Mouse (Mus musculus) liver, postnatal 0 days (tissue): Measurements from ENCODE around the gene Ptprr. TPM values are rescaled to one million over a fixed set of nuclear protein-coding genes. Genes with fewer than 3 reads are reported as not detected.

Experiments
- ATAC-seq: fragments of 200-750 bp; cut with Nextera tagmentation; 2 replicates; pipeline ENCODE4 v1.8.0; 2017; ENCODE audit warnings: mild to moderate bottlenecking, moderate library complexity
- DNase-seq: peaks from one replicate; pipeline ENCODE4 v3.0.0-alpha.2; 2016
- H3K27ac ChIP-seq: fragments of 300-500 bp; sonication (generic); 2 replicates; pipeline ENCODE4 v1.5.1; 2014; ENCODE audit warnings: antibody characterized with exemption, moderate library complexity, mild to moderate bottlenecking, low read depth
- H3K27me3 ChIP-seq: fragments of 300-500 bp; sonication (generic); 2 replicates; pipeline ENCODE4 v1.6.1; 2014; ENCODE audit warnings: low read length, control low read depth, mixed read lengths; ENCODE audit not compliant: insufficient read depth
- H3K36me3 ChIP-seq: fragments of 300-500 bp; sonication (generic); replicated peaks from 2 replicates; pipeline ENCODE4 v1.6.1; 2014; ENCODE audit warnings: mild to moderate bottlenecking, control low read depth, low read length, moderate library complexity, mixed read lengths; ENCODE audit not compliant: insufficient read depth
- H3K4me1 ChIP-seq: fragments of 300-500 bp; sonication (generic); 2 replicates; pipeline ENCODE4 v1.6.1; 2014; ENCODE audit warnings: antibody characterized with exemption, mild to moderate bottlenecking, control low read depth; ENCODE audit not compliant: insufficient read depth
- H3K4me2 ChIP-seq: fragments of 300-500 bp; sonication (generic); 2 replicates; pipeline ENCODE4 v1.6.1; 2014; ENCODE audit warnings: low read depth, mild to moderate bottlenecking, low read length, moderate library complexity, mixed read lengths
- H3K4me3 ChIP-seq: fragments of 300-500 bp; sonication (generic); 2 replicates; pipeline ENCODE4 v1.5.1; 2014; ENCODE audit warnings: low read depth, low read length
- H3K9ac ChIP-seq: fragments of 300-500 bp; sonication (generic); replicated peaks from 2 replicates; pipeline ENCODE4 v1.6.1; 2014; ENCODE audit warnings: mild to moderate bottlenecking, moderate library complexity
- H3K9me3 ChIP-seq: fragments of 300-500 bp; sonication (generic); 2 replicates; pipeline ENCODE4 v1.6.1; 2016; ENCODE audit warnings: mild to moderate bottlenecking, control low read depth, low read length, mixed read lengths
- CTCF ChIP-seq: sonication (generic); IDR thresholded peaks from 2 replicates; pipeline ENCODE4 v1.5.1; 2016; ENCODE audit warnings: antibody characterized with exemption, low read depth
- EP300 ChIP-seq: IDR thresholded peaks from 2 replicates; pipeline ENCODE4 v1.6.1; 2016; ENCODE audit warnings: antibody characterized with exemption, low read depth, mild to moderate bottlenecking
- WGBS: fragments of 180-500 bp; shearing (Covaris S2); extraction: QIAGEN DNeasy Blood & Tissue Kit; methylation state at CpG from one replicate; pipeline ENCODE4 v1.1.7; 2014; ENCODE audit not compliant: insufficient replicate concordance; 5-methylcytosine and 5-hydroxymethylcytosine counted together
- polyA plus RNA-seq: library from polyadenylated mRNA; unstranded; fragments of >200 nt; fragmentation: Nextera tagmentation; extraction: Ambion mirVana; gene quantifications from 2 replicates; pipeline ENCODE4 v1.2.1, GENCODE M21; 2015

The Ptprr gene
- polyA plus RNA-seq, 1 experiment from 2014 or later, result 0.35 TPM

- Histone ChIP-seq H3K4me2 (no peak overlapping the region), H3K4me1 (no peaks in the 10 kb centered on the region), H3K9ac (no peak overlapping the region), H3K27ac (no peak overlapping the region), H3K9me3 (no peaks in the 10 kb centered on the region), H3K4me3 (no peak overlapping the region), H3K36me3 (no peaks in the 10 kb centered on the region), H3K27me3 (no peaks in the 10 kb centered on the region)
- DNase-seq, result no peak
- 38% methylated on average over 7 of the region's 7 CpGs for WGBS
- no peak for TF ChIP-seq EP300
- no peak for TF ChIP-seq CTCF
- no peak for ATAC-seq
Observed at GRCm38 (mm10) chr10:116243373-116243772, 225.4 kb downstream of the Ptprr start.

GRCm38 (mm10) chr10:116245632-116246031 lies 227.6 kb downstream of the Ptprr start:
- H3K9ac ChIP-seq, result no peak overlapping the region
- TF ChIP-seq CTCF, result no peak
- no peak overlapping the region for H3K4me3 ChIP-seq
- no peak for DNase-seq
- no peaks in the 10 kb centered on the region for H3K36me3 ChIP-seq
- 50% methylated on average over 2 of the region's 2 CpGs for WGBS
- H3K9me3 ChIP-seq, result no peaks in the 10 kb centered on the region
- no peaks in the 10 kb centered on the region for H3K4me1 ChIP-seq
- no peak overlapping the region for H3K27ac ChIP-seq
- H3K4me2 ChIP-seq, result no peak overlapping the region
- H3K27me3 ChIP-seq, result no peaks in the 10 kb centered on the region
- ATAC-seq, result no peak

GRCm38 (mm10) chr10:116252668-116253067 lies 234.7 kb downstream of the Ptprr start:
- DNase-seq (no peak), ATAC-seq (no peak)
- Histone ChIP-seq H3K27me3 (no peaks in the 10 kb centered on the region), H3K4me1 (no peaks in the 10 kb centered on the region), H3K27ac (no peak overlapping the region), H3K36me3 (no peaks in the 10 kb centered on the region), H3K4me2 (no peak overlapping the region), H3K9me3 (no peaks in the 10 kb centered on the region), H3K4me3 (no peak overlapping the region), H3K9ac (no peak overlapping the region)
- TF ChIP-seq CTCF (no peak), EP300 (no peak)
- 78% methylated on average over 7 of the region's 7 CpGs for WGBS

GRCm38 (mm10) chr10:116253972-116254371 lies 236.0 kb downstream of the Ptprr start:
- Histone ChIP-seq H3K4me1 (no peaks in the 10 kb centered on the region), H3K27me3 (no peaks in the 10 kb centered on the region), H3K9me3 (no peaks in the 10 kb centered on the region), H3K9ac (no peak overlapping the region), H3K36me3 (no peaks in the 10 kb centered on the region), H3K4me3 (no peak overlapping the region), H3K4me2 (no peak overlapping the region), H3K27ac (no peak overlapping the region)
- DNase-seq (no peak), ATAC-seq (no peak)
- WGBS, result 42% methylated on average over 6 of the region's 6 CpGs
- no peak for TF ChIP-seq CTCF
- TF ChIP-seq EP300, result no peak

GRCm38 (mm10) chr10:116259298-116259697 lies 241.3 kb downstream of the Ptprr start:
- Histone ChIP-seq H3K9ac (no peak overlapping the region), H3K27ac (no peak overlapping the region), H3K36me3 (no peaks in the 10 kb centered on the region), H3K27me3 (no peaks in the 10 kb centered on the region), H3K9me3 (no peaks in the 10 kb centered on the region), H3K4me3 (no peak overlapping the region), H3K4me2 (no peak overlapping the region), H3K4me1 (0 out of 2 replicates have a peak, but pooled peaks cover 2% of the 10 kb centered on the region)
- 64% methylated on average over 4 of the region's 4 CpGs for WGBS
- no peak for ATAC-seq
- no peak for DNase-seq
- no peak for TF ChIP-seq CTCF
- no peak for TF ChIP-seq EP300

DNA sequence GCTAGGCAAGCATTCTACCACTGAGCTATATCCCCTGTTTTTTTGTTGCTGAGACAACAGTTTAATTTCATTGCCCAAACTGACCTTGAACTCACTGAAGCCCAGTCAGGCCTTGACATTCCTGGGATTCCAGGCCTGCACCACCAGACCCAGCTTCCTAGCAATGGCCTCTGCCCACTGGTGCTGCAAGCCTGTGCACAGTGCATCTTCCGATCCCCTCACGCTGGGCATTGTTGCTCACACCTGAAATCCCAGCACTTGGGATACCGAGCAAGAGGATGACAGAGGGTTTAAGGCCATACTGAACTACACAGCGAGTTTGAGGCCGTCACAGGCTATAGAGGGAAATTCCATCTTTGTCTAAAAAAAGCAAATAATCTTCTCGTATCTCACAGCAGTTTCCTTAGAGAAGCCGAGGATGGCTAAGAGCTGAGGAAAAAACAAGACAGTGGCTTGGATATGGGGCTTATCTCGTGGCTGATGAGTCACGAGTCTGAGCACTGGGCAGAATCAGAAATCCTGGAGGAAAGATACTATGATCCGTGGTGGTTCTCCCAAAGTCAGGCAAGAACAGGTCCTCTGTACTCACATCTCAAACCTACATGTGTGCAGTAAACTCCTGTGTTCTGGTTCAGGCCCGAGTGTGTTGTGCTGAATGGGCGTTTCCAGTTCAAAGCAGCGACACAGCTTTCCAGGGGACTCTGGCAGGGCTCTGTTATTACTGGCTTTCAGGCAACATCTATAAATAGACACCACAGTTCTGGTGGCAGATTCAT lies 242.8 kb downstream of the Ptprr start:
- TF ChIP-seq CTCF, result no peak
- TF ChIP-seq EP300, result no peak

More for the DNA sequence above, 242.8 kb downstream of the Ptprr start:
- Histone ChIP-seq H3K4me2 (no peak overlapping the region), H3K36me3 (no peaks in the 10 kb centered on the region), H3K27ac (peak overlapping the region; percentile 49), H3K4me1 (0 out of 2 replicates have a peak, but pooled peaks cover 2% of the 10 kb centered on the region), H3K9ac (no peak overlapping the region), H3K4me3 (no peak overlapping the region), H3K9me3 (no peaks in the 10 kb centered on the region), H3K27me3 (no peaks in the 10 kb centered on the region)
- DNase-seq (no peak), ATAC-seq (peak; percentile 60)
- 48% methylated on average over 13 of the region's 13 CpGs for WGBS
